Mouse (Mus musculus) bone marrow, adult 2 months (tissue): ENCODE measurements around the gene Cd9.

Source experiments
- CTCF ChIP-seq: fragments of 200-500 bp; IDR thresholded peaks from 2 replicates; pipeline ENCODE4 v1.5.1; 2011; ENCODE audit warnings: low read length, control low read depth; ENCODE audit not compliant: control insufficient read depth, insufficient read depth
- POLR2A ChIP-seq: fragments of 200-500 bp; IDR thresholded peaks from 2 replicates; pipeline ENCODE4 v1.6.1; 2011; ENCODE audit warnings: low read depth, mild to moderate bottlenecking, control low read depth, low read length, borderline replicate concordance; ENCODE audit not compliant: control insufficient read depth

DNA sequence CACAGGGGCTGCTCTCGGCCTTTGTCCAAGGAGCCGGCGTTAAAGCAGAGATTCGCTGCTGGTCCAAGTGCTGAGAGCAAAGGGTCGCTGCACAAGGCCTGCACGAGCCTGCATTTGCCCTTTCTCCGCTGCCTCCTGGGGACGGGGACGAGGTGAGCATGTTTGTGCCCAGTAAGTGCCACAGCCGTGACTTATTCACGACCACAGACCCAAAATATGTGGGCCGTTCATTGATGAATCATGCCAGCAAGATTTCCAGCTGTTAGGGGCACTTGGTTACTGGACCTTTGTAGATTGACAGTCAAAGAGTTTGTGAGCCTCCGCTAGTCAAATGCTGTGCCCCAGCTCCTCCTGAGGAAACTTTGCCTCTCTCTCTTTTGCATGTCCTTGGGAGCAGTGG lies 71.1 kb downstream of the Cd9 start:
- TF ChIP-seq POLR2A (no peak), CTCF (no peak)
